Comparison of ENCODE assay signal across 11 mouse cellular contexts in the genomic region with DNA sequence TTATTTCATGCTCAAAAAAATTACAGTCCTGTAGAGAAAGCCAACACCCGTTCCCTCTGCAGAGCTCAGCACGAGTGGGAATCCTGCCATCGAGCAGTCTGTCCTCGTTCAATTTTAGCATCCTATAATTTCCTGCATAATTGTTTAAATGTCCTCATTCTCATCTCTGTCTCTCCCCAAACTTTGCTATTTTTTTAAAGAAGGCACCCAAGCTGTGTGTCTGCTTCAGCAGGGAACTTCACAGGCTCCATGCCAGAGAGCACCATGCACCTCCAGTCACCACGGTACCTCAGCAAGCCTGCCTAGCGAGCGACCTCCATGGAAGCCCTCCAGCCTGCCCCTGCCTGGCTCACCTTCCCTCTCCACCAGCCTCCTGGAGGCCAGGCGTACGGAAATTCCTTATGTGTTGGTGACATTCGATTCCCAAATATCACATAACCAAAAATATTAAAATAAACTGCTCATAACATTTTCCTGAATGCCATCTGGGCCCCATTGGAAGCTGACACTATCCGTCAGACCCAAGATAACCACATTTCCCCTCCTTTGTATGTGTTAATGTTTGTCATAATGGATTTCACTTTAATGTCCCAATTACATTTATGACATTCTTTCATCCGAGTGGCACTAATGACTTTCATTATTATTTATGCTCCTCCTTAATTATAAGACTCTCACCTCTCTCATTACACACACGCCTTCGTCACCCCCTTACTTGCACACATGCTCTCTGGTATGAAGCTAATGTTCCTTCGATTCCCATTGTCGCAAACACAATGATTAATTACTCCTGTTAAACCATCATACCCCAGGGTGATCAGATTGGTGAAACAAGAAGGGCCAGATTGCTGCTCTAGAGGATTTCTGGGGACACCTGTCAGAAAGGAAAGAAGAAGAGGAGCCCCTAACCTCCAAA. TPM values are rescaled to one million over a fixed set of nuclear protein-coding genes. Genes with fewer than 3 reads are reported as not detected.
DNase-seq lines count a peak whose midpoint lies in the region; ATAC-seq lines count a peak whose summit lies in the region.
"Had no signal": no experiment of that assay in that cellular context is flagged by ENCODE, and none has a peak within 500 bp of the region (broad histone marks: within the 10 kb centered on the region; RNA-seq: fewer than 3 reads in every experiment).

No protein-coding gene starts in this region.

- H3K4me2 ChIP-seq in hindbrain, embryonic 13.5 days, result no peak overlapping the region
- H3K4me2 ChIP-seq in hindbrain, embryonic 11.5 days (replicated peaks; ENCODE audit: low read depth, low read length), result no peak overlapping the region

- no peaks in the 10 kb centered on the region for H3K36me3 ChIP-seq in hindbrain, embryonic 13.5 days
- H3K36me3 ChIP-seq in hindbrain, embryonic 11.5 days (ENCODE audit: control insufficient read depth, insufficient read depth, low read length), result no peaks in the 10 kb centered on the region

- intact Hi-C loops in heart, postnatal 36 days (cut with DNase I), result no loop called here
- intact Hi-C loops in gastrocnemius, postnatal 36 days (cut with DNase I), result no loop called here

- 63% methylated on average over 16 of the region's 16 CpGs for WGBS in hindbrain, embryonic 13.5 days
- 82% methylated on average over 16 of the region's 16 CpGs for WGBS in hindbrain, embryonic 11.5 days

- no peaks in the 10 kb centered on the region for H3K27me3 ChIP-seq in hindbrain, embryonic 13.5 days
- H3K27me3 ChIP-seq in hindbrain, embryonic 11.5 days (ENCODE audit: control insufficient read depth, insufficient read depth, low read length), result no peaks in the 10 kb centered on the region

- ATAC-seq in hindbrain, embryonic 13.5 days (ENCODE audit: low FRiP score), result no peak
- no peak for ATAC-seq in hindbrain, embryonic 11.5 days (ENCODE audit: low FRiP score)
- peak; percentile 92 for ATAC-seq in frontal cortex, adult (ENCODE audit: low TSS enrichment)

- no peak for DNase-seq in hindbrain, embryonic 11.5 days (ENCODE audit: low spot score)
- DNase-seq in layer of hippocampus, postnatal 36 days, result peak; percentile 66 to 73
- DNase-seq in right cerebral cortex, postnatal 25 days, result peak; percentile 71
- DNase-seq in heart, postnatal 36 days, result no peak
- DNase-seq in gastrocnemius, postnatal 36 days, result no peak
- no peak for DNase-seq in gastrocnemius, postnatal 10 days
- DNase-seq: adrenal gland, postnatal 36 days; B cell, adult 2 months; lung, postnatal 10 days had no signal

- H3K4me3 ChIP-seq in hindbrain, embryonic 13.5 days, result no peak overlapping the region
- H3K4me3 ChIP-seq in hindbrain, embryonic 11.5 days (ENCODE audit: low read depth, low read length), result no peak overlapping the region

- peak overlapping the region; percentile 81 for H3K27ac ChIP-seq in hindbrain, embryonic 13.5 days
- no peak overlapping the region for H3K27ac ChIP-seq in hindbrain, embryonic 11.5 days (ENCODE audit: low read depth, low read length)

- no peak overlapping the region for H3K9ac ChIP-seq in hindbrain, embryonic 13.5 days
- H3K9ac ChIP-seq in hindbrain, embryonic 11.5 days (ENCODE audit: low read depth, low read length), result no peak overlapping the region

- H3K9me3 ChIP-seq in hindbrain, embryonic 13.5 days, result no peaks in the 10 kb centered on the region
- H3K9me3 ChIP-seq in hindbrain, embryonic 11.5 days (ENCODE audit: control insufficient read depth, low read length), result no peaks in the 10 kb centered on the region

- H3K4me1 ChIP-seq in hindbrain, embryonic 13.5 days (replicated peaks), result no peaks in the 10 kb centered on the region
- no peaks in the 10 kb centered on the region for H3K4me1 ChIP-seq in hindbrain, embryonic 11.5 days (replicated peaks; ENCODE audit: control insufficient read depth, insufficient read depth, low read length)

RNA-seq across cellular contexts. Expression of a gene that starts 26.5 kb away (rescaled TPM):
- 40.2 and 44.0 TPM in 2 replicates for polyA plus RNA-seq in hindbrain, embryonic 13.5 days (2015; fragmentation: Nextera tagmentation; extraction: Ambion mirVana)
- polyA plus RNA-seq in hindbrain, embryonic 11.5 days (2014; fragmentation: Nextera tagmentation; extraction: Ambion mirVana), result 6.0 and 6.8 TPM in 2 replicates
- 100 to 1,000 TPM; 221 to 241 TPM for total RNA-seq in layer of hippocampus, postnatal 36 days (2021)
- 1 to 10 TPM in 1 of 2 experiments, under 1 TPM in 1; 0.78 to 1.9 TPM for total RNA-seq in heart, postnatal 36 days (2021)
- 10 to 100 TPM; 11.6 to 24.5 TPM for total RNA-seq in gastrocnemius, postnatal 36 days (2021)
- total RNA-seq in gastrocnemius, postnatal 10 days (2021), result 10 to 100 TPM; 52.9 to 54.1 TPM

Comparison
In these comparisons a context has a peak if more than half of its experiments do, and no peak if none do; other contexts are left out.
1. DNase-seq: peak in layer of hippocampus, postnatal 36 days (2 of 2) and right cerebral cortex, postnatal 25 days (single experiment); none in hindbrain, embryonic 11.5 days (single experiment), heart, postnatal 36 days (0 of 2), gastrocnemius, postnatal 36 days (0 of 2) and gastrocnemius, postnatal 10 days (single experiment).
2. RNA of a gene that starts 26.5 kb away (total RNA-seq): 221 to 241 TPM in layer of hippocampus, postnatal 36 days, 52.9 to 54.1 TPM in gastrocnemius, postnatal 10 days and 11.6 to 24.5 TPM in gastrocnemius, postnatal 36 days; 0.78 to 1.9 TPM in heart, postnatal 36 days; every median in the first group is over 4 times any median in the second.